Mouse (Mus musculus) heart, postnatal 0 days (tissue): ENCODE data around the gene Arhgdia.

Source experiments
- CTCF ChIP-seq: IDR thresholded peaks from 2 replicates; pipeline ENCODE4 v1.5.1; 2016; ENCODE audit warnings: antibody characterized with exemption, control low read depth, low read depth
- EP300 ChIP-seq: IDR thresholded peaks from 2 replicates; pipeline ENCODE4 v1.6.1; 2016; ENCODE audit warnings: antibody characterized with exemption, low read depth

GRCm38 (mm10) chr11:120580871-120581331, 523 bp downstream of the Arhgdia start:
- no peak for TF ChIP-seq CTCF
- TF ChIP-seq EP300, result no peak
